Mouse (Mus musculus) megakaryocyte, embryonic 14.5 days (primary cell): ENCODE results near the gene Hspa1l. TPM values are rescaled to one million over a fixed set of nuclear protein-coding genes. Genes with fewer than 3 reads are reported as not detected.
A peak's percentile ranks its signal among the peaks of the same experiment; 100 is the strongest.
"Not testable (repeated sequence)": the region's sequence is repeated elsewhere in the genome, so short reads cannot be mapped to it uniquely, and the experiment has no call there.

Source experiments
- H3K27me3 ChIP-seq: replicated peaks from 2 replicates; pipeline ENCODE3; 2012; ENCODE audit warnings: inconsistent platforms
- H3K36me3 ChIP-seq: replicated peaks from 2 replicates; pipeline ENCODE3; 2012; ENCODE audit warnings: low read length, inconsistent platforms, mixed read lengths
- H3K4me1 ChIP-seq: 2 replicates; pipeline ENCODE4 v1.6.1; 2012; ENCODE audit warnings: inconsistent platforms
- H3K4me3 ChIP-seq: replicated peaks from 2 replicates; pipeline ENCODE3; 2012; ENCODE audit warnings: moderate library complexity, mild to moderate bottlenecking, inconsistent platforms
- H3K9me3 ChIP-seq: 2 replicates; pipeline ENCODE4 v1.6.1; 2012; ENCODE audit warnings: inconsistent platforms
- FLI1 ChIP-seq: IDR thresholded peaks from 2 replicates; pipeline ENCODE4 v1.6.1; 2012; ENCODE audit warnings: low read length, inconsistent platforms, mixed read lengths
- GATA1 ChIP-seq: IDR thresholded peaks from 3 replicates; pipeline ENCODE4 v1.6.1; 2012; ENCODE audit warnings: mixed read lengths, low read length, inconsistent platforms, borderline replicate concordance
- polyA plus RNA-seq: library from polyadenylated mRNA; stranded (reverse); fragments of >175 nt; gene quantifications from 2 replicates; pipeline ENCODE4 v1.2.3, GENCODE M21; 2012; ENCODE audit warnings: low replicate concordance; ENCODE audit not compliant: insufficient read depth

Hspa1l gene
- polyA plus RNA-seq, 1 experiment = not detected

- Histone ChIP-seq H3K4me3 (peak overlapping the region; percentile 12), H3K36me3 (peaks cover 63% of the 10 kb centered on the region)
Measured at GRCm38 (mm10) chr17:35005158-35005557, 32.7 kb downstream of the Hspa1l start.

DNA sequence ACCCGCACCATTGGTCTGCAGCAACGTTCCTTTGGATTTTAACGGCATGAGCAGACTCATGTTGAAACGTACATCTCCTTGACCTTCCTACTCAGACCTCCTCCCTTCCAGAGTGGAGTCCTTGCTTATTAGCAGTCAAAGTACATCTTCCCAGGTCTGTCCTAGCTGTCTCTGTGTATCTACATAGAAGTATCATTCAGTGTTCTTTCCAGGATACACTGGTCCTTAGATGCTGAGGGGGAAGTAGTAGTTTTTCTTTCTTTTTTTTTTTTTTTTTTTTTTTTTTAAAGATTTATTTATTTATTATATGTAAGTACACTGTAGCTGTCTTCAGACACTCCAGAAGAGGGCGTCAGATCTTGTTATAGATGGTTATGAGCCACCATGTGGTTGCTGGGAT lies 33.4 kb downstream of the Hspa1l start:
- peaks cover 51% of the 10 kb centered on the region for H3K4me1 ChIP-seq
- peaks cover 71% of the 10 kb centered on the region for H3K36me3 ChIP-seq
- H3K4me3 ChIP-seq, H3K9me3 ChIP-seq, H3K27me3 ChIP-seq: not testable (repeated sequence)

More at GRCm38 (mm10) chr17:35005158-35005557, 32.7 kb downstream of the Hspa1l start:
- Histone ChIP-seq H3K9me3 (no peaks in the 10 kb centered on the region), H3K27me3 (no peaks in the 10 kb centered on the region), H3K4me1 (peaks cover 51% of the 10 kb centered on the region)
- TF ChIP-seq FLI1 = no peak
- TF ChIP-seq GATA1 = no peak

DNA sequence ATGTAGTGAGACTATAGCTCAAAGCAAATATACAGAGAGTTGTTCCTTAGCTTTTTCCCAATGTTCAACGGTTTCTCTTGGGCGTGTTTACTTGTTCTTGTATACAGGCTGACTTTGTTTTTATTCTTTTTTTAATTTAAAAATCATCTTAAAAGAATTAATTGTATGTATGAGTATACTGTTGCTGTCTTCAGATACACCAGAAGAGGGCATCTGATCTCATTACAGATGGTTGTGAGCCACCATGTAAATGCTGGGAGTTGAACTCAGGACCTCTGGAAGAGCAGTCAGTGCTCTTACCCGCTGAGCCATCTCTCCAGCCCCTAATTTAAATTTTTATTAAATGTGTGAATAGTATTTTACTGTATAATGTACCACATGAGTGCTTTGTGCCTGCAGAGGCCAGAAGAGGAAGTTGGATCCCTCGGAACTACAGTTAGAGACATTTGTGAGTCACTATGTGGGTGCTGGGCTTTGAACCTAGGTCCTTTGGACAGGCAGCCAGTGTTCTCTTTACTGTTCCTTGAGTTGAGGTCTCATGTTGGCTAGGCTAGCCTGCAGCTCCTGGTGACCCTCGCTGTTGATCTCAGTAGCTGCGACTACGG lies 35.0 kb downstream of the Hspa1l start:
- H3K9me3 ChIP-seq = no peaks in the 10 kb centered on the region
- H3K27me3 ChIP-seq = no peaks in the 10 kb centered on the region
- TF ChIP-seq FLI1 (no peak), GATA1 (no peak)
- H3K36me3 ChIP-seq = peaks cover 87% of the 10 kb centered on the region
- H3K4me3 ChIP-seq = no peak overlapping the region
- H3K4me1 ChIP-seq = peaks cover 52% of the 10 kb centered on the region

DNA sequence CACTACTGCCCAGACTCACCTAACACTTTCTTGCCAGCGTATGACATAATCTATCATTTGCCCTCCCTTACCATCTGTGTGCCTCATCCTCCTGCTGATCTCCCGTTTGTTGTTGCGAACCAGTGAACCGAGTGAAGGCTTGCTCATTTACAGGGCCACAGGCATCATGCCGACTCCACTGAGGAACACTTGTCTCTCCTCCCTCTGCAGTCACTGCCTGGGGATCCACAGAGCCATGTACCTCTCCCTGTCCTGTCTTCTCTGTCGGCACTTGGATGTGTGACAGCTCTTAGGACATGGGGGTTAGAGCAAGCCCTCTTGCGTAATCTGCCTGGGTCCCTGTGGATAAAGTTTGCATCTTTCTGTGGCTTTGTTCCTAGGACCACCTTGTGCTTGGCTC lies 37.1 kb downstream of the Hspa1l start:
- Histone ChIP-seq H3K9me3 (no peaks in the 10 kb centered on the region), H3K27me3 (no peaks in the 10 kb centered on the region), H3K4me1 (peaks cover 35% of the 10 kb centered on the region), H3K36me3 (peaks cover 95% of the 10 kb centered on the region), H3K4me3 (no peak overlapping the region)
- TF ChIP-seq FLI1 = no peak
- TF ChIP-seq GATA1 = no peak

DNA sequence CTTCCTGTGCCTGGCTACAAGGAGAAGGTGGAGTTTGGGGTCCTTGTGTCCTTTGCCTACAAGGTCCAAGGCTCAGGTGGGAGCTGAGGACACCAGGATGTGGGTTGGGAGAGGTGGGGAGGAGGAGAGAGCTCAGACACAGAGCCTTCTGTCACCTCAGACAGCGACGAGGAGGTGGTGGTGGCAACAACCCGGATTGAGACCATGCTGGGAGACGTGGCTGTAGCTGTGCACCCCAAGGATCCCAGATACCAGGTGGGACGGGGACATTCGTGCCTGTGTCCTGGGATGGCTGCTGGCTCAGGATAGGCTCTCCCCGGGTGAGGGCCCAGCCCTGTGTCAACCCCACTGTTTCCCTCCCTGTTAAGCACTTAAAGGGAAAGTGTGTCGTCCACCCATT lies 38.9 kb downstream of the Hspa1l start:
- Histone ChIP-seq H3K27me3 (no peaks in the 10 kb centered on the region), H3K36me3 (peaks cover 99% of the 10 kb centered on the region), H3K9me3 (no peaks in the 10 kb centered on the region), H3K4me1 (peaks cover 35% of the 10 kb centered on the region), H3K4me3 (no peak overlapping the region)
- no peak for TF ChIP-seq GATA1
- TF ChIP-seq FLI1 = no peak

GRCm38 (mm10) chr17:35012430-35012829 lies 39.9 kb downstream of the Hspa1l start:
- no peaks in the 10 kb centered on the region for H3K9me3 ChIP-seq
- H3K36me3 ChIP-seq = peaks cover 99% of the 10 kb centered on the region
- TF ChIP-seq GATA1 (no peak), FLI1 (no peak)
- H3K4me1 ChIP-seq = peaks cover 39% of the 10 kb centered on the region
- no peaks in the 10 kb centered on the region for H3K27me3 ChIP-seq
- no peak overlapping the region for H3K4me3 ChIP-seq

DNA sequence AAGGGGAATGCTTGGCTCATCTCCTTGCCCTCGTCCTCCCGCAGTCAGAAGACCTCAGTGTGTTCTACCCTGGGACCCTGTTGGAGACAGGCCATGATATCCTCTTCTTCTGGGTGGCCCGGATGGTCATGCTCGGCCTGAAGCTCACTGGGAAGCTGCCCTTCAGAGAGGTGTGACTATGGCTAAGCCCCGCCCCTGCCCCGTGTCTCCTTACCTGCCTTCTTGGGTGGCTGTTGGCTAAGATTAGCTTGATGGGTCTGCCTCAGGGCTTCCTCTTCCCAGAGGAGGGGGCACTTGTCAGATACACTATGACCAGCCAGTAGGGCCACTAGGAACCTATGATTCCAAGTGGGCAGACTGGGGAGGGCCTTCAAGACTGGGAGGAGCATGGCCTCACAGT lies 40.7 kb downstream of the Hspa1l start:
- Histone ChIP-seq H3K27me3 (peaks cover 3% of the 10 kb centered on the region), H3K36me3 (peaks cover 92% of the 10 kb centered on the region), H3K4me1 (peaks cover 39% of the 10 kb centered on the region), H3K4me3 (no peak overlapping the region), H3K9me3 (no peaks in the 10 kb centered on the region)
- TF ChIP-seq GATA1 (no peak), FLI1 (no peak)

DNA sequence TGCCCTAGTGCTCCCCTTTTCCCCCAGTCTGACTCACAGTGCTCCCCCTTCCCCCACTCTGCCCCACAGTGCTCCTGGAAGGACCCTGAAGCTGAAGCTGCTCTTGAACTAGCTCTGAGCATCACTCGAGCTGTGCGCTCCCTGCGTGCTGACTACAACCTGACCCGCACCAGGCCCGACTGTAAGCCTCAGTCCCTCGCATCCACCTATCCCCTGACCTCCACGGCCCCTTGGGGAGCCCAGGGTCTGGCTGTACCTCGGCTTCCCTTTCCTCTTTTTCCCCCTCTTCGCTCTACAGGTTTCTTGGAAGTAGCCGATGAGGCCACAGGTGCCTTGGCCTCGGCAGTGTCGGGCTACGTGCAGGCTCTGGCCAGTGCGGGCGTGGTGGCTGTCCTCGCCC lies 42.8 kb downstream of the Hspa1l start:
- peaks cover 72% of the 10 kb centered on the region for H3K36me3 ChIP-seq
- H3K4me1 ChIP-seq = peaks cover 48% of the 10 kb centered on the region
- peaks cover 10% of the 10 kb centered on the region for H3K27me3 ChIP-seq
- H3K9me3 ChIP-seq = no peaks in the 10 kb centered on the region
- TF ChIP-seq FLI1 (no peak), GATA1 (no peak)
- no peak overlapping the region for H3K4me3 ChIP-seq

DNA sequence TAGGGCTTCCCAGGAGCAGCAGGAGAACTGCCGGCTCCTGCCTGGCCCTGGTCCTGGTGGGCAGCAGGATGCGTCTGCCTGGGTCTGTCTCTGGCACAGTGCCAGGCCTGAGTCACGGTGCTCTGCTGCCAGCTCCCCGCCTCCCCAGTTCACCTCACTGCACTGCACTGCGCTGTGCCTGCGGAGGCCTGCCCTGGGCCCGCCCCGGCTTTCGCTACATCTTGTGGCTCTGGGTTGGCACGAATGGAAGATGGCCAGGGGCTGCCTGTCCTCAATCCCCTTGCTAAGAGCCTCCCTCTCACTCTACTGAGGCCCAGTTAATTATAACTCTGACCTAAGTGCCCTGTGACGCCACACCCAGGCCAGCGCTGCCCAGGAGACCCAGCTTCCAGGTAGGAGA lies 43.9 kb downstream of the Hspa1l start, which contains the start of gene Vwa7:
Vwa7 (plus strand) TSS at position 204 of the 400 bp plus-strand sequence.
- Histone ChIP-seq H3K36me3 (peaks cover 62% of the 10 kb centered on the region), H3K4me3 (no peak within 1 kb of the TSS), H3K9me3 (no peaks in the 10 kb centered on the region), H3K4me1 (peaks cover 54% of the 10 kb centered on the region), H3K27me3 (peaks cover 13% of the 10 kb centered on the region)
- TF ChIP-seq FLI1 = no peak

- peaks cover 55% of the 10 kb centered on the region for H3K36me3 ChIP-seq
Measured at GRCm38 (mm10) chr17:35016791-35017705, 44.5 kb downstream of the Hspa1l start.

More at GRCm38 (mm10) chr17:35016791-35017705, 44.5 kb downstream of the Hspa1l start:
- H3K4me1 ChIP-seq = peaks cover 56% of the 10 kb centered on the region
- peaks cover 13% of the 10 kb centered on the region for H3K27me3 ChIP-seq
- no peaks in the 10 kb centered on the region for H3K9me3 ChIP-seq
- H3K4me3 ChIP-seq = no peak overlapping the region
- TF ChIP-seq GATA1 (no peak), FLI1 (no peak)
